24 mouse cellular contexts compared by ENCODE assay signal in the genomic region with DNA sequence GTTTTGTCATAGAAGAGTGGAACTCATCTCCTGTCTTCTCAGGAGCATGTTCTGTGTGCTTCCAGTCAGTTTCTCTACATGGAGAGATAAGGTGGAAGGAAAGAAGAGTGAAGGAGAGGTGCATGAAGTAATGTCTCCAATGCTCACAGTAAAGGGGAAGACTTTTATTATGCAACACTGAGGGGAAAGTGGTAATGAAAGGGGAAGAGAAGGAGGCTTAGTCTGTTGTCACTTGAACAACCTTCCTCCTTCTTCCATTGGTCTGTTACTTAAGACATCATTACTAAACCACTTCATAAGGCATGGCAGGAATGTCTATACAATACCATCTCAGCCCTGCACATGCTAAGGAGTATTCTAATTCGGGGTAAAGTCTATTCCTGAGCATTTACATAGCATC. TPM values are rescaled to one million over a fixed set of nuclear protein-coding genes. Genes with fewer than 3 reads are reported as not detected.
DNase-seq lines count a peak whose midpoint lies in the region; ATAC-seq and TF ChIP-seq lines count a peak whose summit lies in the region.
"Had no signal": no experiment of that assay in that cellular context is flagged by ENCODE, and none has a peak within 500 bp of the region (broad histone marks: within the 10 kb centered on the region; RNA-seq: fewer than 3 reads in every experiment).

No protein-coding gene starts in this region.

- no peaks in the 10 kb centered on the region for H3K27me3 ChIP-seq in CH12.LX (replicated peaks)
- H3K27me3 ChIP-seq in forebrain, embryonic 13.5 days = no peaks in the 10 kb centered on the region
- H3K27me3 ChIP-seq: embryonic facial prominence, embryonic 12.5 days; embryonic facial prominence, embryonic 15.5 days; forebrain, embryonic 15.5 days; hindbrain, embryonic 13.5 days; intestine, embryonic 15.5 days had no signal

- H3K4me3 ChIP-seq in CH12.LX (replicated peaks in 1 of 3; ENCODE audit: low read depth in 2 of 3, low read length in 2 of 3, poor library complexity in 1 of 3) = no peak overlapping the region
- H3K4me3 ChIP-seq in forebrain, embryonic 13.5 days = no peak overlapping the region
- H3K4me3 ChIP-seq: embryonic facial prominence, embryonic 12.5 days; embryonic facial prominence, embryonic 15.5 days; forebrain, embryonic 15.5 days; hindbrain, embryonic 10.5 days; hindbrain, embryonic 13.5 days; intestine, embryonic 15.5 days had no signal

- ATAC-seq in hematopoietic stem cell, adult 5-6 weeks (replicated peaks in 1 of 2; ENCODE audit: insufficient read depth in 1 of 2, low FRiP score in 2 of 2, low TSS enrichment in 1 of 2, low read depth in 1 of 2, poor library complexity in 2 of 2, severe bottlenecking in 2 of 2) = peak; percentile 42 to 72; a peak in 1 of 4 replicates
- peak; percentile 73 for ATAC-seq in monocyte, adult 5-6 weeks (replicated peaks; ENCODE audit: insufficient number of reproducible peaks, low FRiP score, low TSS enrichment, poor library complexity, severe bottlenecking)
- no peak for ATAC-seq in forebrain, embryonic 13.5 days
- ATAC-seq: forebrain, embryonic 15.5 days; hindbrain, embryonic 16.5 days; intestine, embryonic 15.5 days had no signal

- H3K4me2 ChIP-seq in CH12.LX (ENCODE audit: insufficient read depth, low read depth, poor library complexity, severe bottlenecking) = peak overlapping the region; percentile 50; the same call in 1 of the 2 replicates
- no peak overlapping the region for H3K4me2 ChIP-seq in forebrain, embryonic 13.5 days
- H3K4me2 ChIP-seq: embryonic facial prominence, embryonic 12.5 days; embryonic facial prominence, embryonic 15.5 days; forebrain, embryonic 15.5 days; heart, embryonic 11.5 days; hindbrain, embryonic 13.5 days; intestine, embryonic 15.5 days had no signal

- no peaks in the 10 kb centered on the region for H3K9me3 ChIP-seq in CH12.LX (replicated peaks; ENCODE audit: low read length)
- no peaks in the 10 kb centered on the region for H3K9me3 ChIP-seq in forebrain, embryonic 13.5 days (replicated peaks)
- H3K9me3 ChIP-seq: embryonic facial prominence, embryonic 12.5 days; embryonic facial prominence, embryonic 15.5 days; forebrain, embryonic 15.5 days; G1E; hindbrain, embryonic 10.5 days; hindbrain, embryonic 13.5 days; intestine, embryonic 15.5 days had no signal

- TF ChIP-seq EP300 in CH12.LX (IDR thresholded peaks at IDR 0.05; ENCODE audit: low read length) = no peak

- dilution Hi-C loops in CH12.LX (cut with MboI; ENCODE audit: extremely low pct_ligation_motif_present, extremely low pct_unique_long_range_greater_than_20kb, low sequenced_read_pairs) = no loop called here

- H3K4me1 ChIP-seq in CH12.LX (ENCODE audit: control insufficient read depth in 1 of 2, insufficient read depth in 2 of 2) = no peaks in the 10 kb centered on the region
- H3K4me1 ChIP-seq in forebrain, embryonic 13.5 days = no peaks in the 10 kb centered on the region
- H3K4me1 ChIP-seq: embryonic facial prominence, embryonic 12.5 days; embryonic facial prominence, embryonic 15.5 days; forebrain, embryonic 15.5 days; hindbrain, embryonic 10.5 days; hindbrain, embryonic 13.5 days; intestine, embryonic 15.5 days had no signal

- no peak for TF ChIP-seq RAD21 in CH12.LX (IDR thresholded peaks at IDR 0.05; ENCODE audit: low read depth, low read length)

- no peak for TF ChIP-seq CTCF in CH12.LX (conservative IDR thresholded peaks at IDR 0.05 in 1 of 2, IDR thresholded peaks at IDR 0.05 in 1 of 2; ENCODE audit: low read depth in 2 of 2, low read length in 2 of 2)

- H3K9ac ChIP-seq in CH12.LX (ENCODE audit: insufficient read depth, low read depth) = no peak overlapping the region
- no peak overlapping the region for H3K9ac ChIP-seq in forebrain, embryonic 13.5 days
- H3K9ac ChIP-seq: embryonic facial prominence, embryonic 12.5 days; embryonic facial prominence, embryonic 15.5 days; forebrain, embryonic 15.5 days; hindbrain, embryonic 13.5 days; intestine, embryonic 15.5 days had no signal

- no peaks in the 10 kb centered on the region for H3K36me3 ChIP-seq in CH12.LX (replicated peaks in 1 of 2; ENCODE audit: control insufficient read depth in 1 of 2, insufficient read depth in 1 of 2, low read length in 1 of 2)
- no peaks in the 10 kb centered on the region for H3K36me3 ChIP-seq in forebrain, embryonic 13.5 days (ENCODE audit: poor library complexity, severe bottlenecking)
- H3K36me3 ChIP-seq: embryonic facial prominence, embryonic 12.5 days; embryonic facial prominence, embryonic 15.5 days; forebrain, embryonic 15.5 days; G1E; hindbrain, embryonic 10.5 days; hindbrain, embryonic 13.5 days; intestine, embryonic 15.5 days had no signal

- no peaks in the 10 kb centered on the region for H3K79me2 ChIP-seq in CH12.LX (replicated peaks; ENCODE audit: control insufficient read depth, extremely low read depth, insufficient read depth, poor library complexity, severe bottlenecking)

- DNase-seq in 416B (ENCODE audit: low read depth) (peak; percentile 21), CH12.LX (ENCODE audit: extremely low read depth) (no peak)
- DNase-seq in cerebellum, adult 11 months = no peak
- no peak for DNase-seq in lung, postnatal 25 days (ENCODE audit: low spot score)
- DNase-seq: adrenal gland, adult 2 months; adrenal gland, postnatal 14 days; cerebellum, adult 18-20 months; cerebellum, adult 9-10 months; cerebellum, postnatal 14 days; gastrocnemius, postnatal 10 days; gastrocnemius, postnatal 36 days; heart, adult 11 months had no signal

- in situ Hi-C loops in CH12.LX (cut with MboI; ENCODE audit: low pct_ligation_motif_present, low pct_unique_long_range_greater_than_20kb, low sequenced_read_pairs) = no loop called here

- TF ChIP-seq POLR2A in CH12.LX (IDR thresholded peaks at IDR 0.05; ENCODE audit: low read depth, low read length) = no peak

- H3K27ac ChIP-seq in CH12.LX (ENCODE audit: insufficient read depth, low read depth) = no peak overlapping the region
- no peak overlapping the region for H3K27ac ChIP-seq in forebrain, embryonic 13.5 days
- H3K27ac ChIP-seq: embryonic facial prominence, embryonic 12.5 days; embryonic facial prominence, embryonic 15.5 days; forebrain, embryonic 15.5 days; hindbrain, embryonic 10.5 days; hindbrain, embryonic 13.5 days; intestine, embryonic 15.5 days had no signal

- WGBS in forebrain, embryonic 13.5 days = 90% methylated on average over 1 of the region's 1 CpGs

TF ChIP-seq in CH12.LX, 34 proteins besides CTCF, POLR2A, EP300 and RAD21:
- TF ChIP-seq SIN3A (IDR thresholded peaks at IDR 0.05; ENCODE audit: low read length) (no peak), ETS1 (conservative IDR thresholded peaks at IDR 0.05; ENCODE audit: low read depth, low read length) (no peak), MYC (IDR thresholded peaks at IDR 0.05; ENCODE audit: low read depth, low read length) (no peak), NELFE (IDR thresholded peaks at IDR 0.05; ENCODE audit: low read depth, low read length) (no peak), ELF1 (IDR thresholded peaks at IDR 0.05; ENCODE audit: low read depth, low read length) (no peak), JUND (conservative IDR thresholded peaks at IDR 0.05; ENCODE audit: low read depth, low read length) (no peak), UBTF (IDR thresholded peaks at IDR 0.05; ENCODE audit: low read depth, low read length) (no peak), IRF4 (IDR thresholded peaks at IDR 0.05; ENCODE audit: low read depth, low read length) (no peak), POLR2AphosphoS2 (IDR thresholded peaks at IDR 0.05; ENCODE audit: low read depth, low read length) (no peak), MEF2A (IDR thresholded peaks at IDR 0.05; ENCODE audit: borderline replicate concordance, low read depth, low read length) (no peak), NRF1 (IDR thresholded peaks at IDR 0.05; ENCODE audit: low read depth, low read length) (no peak), ZKSCAN1 (IDR thresholded peaks at IDR 0.05; ENCODE audit: borderline replicate concordance, low read depth, low read length) (no peak), HCFC1 (IDR thresholded peaks at IDR 0.05; ENCODE audit: low read depth, low read length) (no peak), RCOR1 (conservative IDR thresholded peaks at IDR 0.05; ENCODE audit: low read depth, low read length) (no peak), USF1 (IDR thresholded peaks at IDR 0.05; ENCODE audit: low read depth, low read length) (no peak), ZMIZ1 (IDR thresholded peaks at IDR 0.05; ENCODE audit: low read depth, low read length) (no peak)

RNA-seq across cellular contexts. Expression of a gene that starts 38.8 kb away (rescaled TPM):
- 0.08 TPM in 1 of 2 replicates, not detected in the other for total RNA-seq in CH12.LX (2012; rRNA removed)
- total RNA-seq in CH12.LX (2014; rRNA removed) = 0.05 TPM in 1 of 2 replicates, not detected in the other
- not detected in 2 replicates for polyA plus RNA-seq in CH12.LX (2012; ENCODE audit: insufficient read length, low read depth)
- total RNA-seq in hematopoietic stem cell, adult 5-6 weeks (2017) = not detected in 2 replicates
- total RNA-seq in monocyte, adult 5-6 weeks (2017) = not detected in 3 replicates
- 5.9 TPM in 2 replicates for polyA plus RNA-seq in forebrain, embryonic 13.5 days (2015; fragmentation: Nextera tagmentation; extraction: Ambion mirVana)
- polyA plus RNA-seq: G1E had no signal
